Mouse (Mus musculus) gonadal fat pad, adult 2 months (tissue): ENCODE measurements around the gene Btbd19. TPM values are rescaled to one million over a fixed set of nuclear protein-coding genes. Genes with fewer than 3 reads are reported as not detected.

Experiments used
- DNase-seq: peaks from one replicate; pipeline ENCODE4 v3.0.0-alpha.2; 2012; ENCODE audit warnings: low read depth
- polyA plus RNA-seq: library from polyadenylated mRNA; depleted of rRNA; stranded (reverse); fragments of >200 nt; gene quantifications from 2 replicates; pipeline ENCODE4 v1.2.3, GENCODE M21; 2012

Btbd19 gene
- polyA plus RNA-seq, 1 experiment: 12.3 TPM

- no peak for DNase-seq
These were observed 9.9 kb downstream of the Btbd19 start for GRCm38 (mm10) chr4:117115592-117115991.

GRCm38 (mm10) chr4:117113237-117113636 is 12.3 kb downstream of the Btbd19 start:
- DNase-seq: no peak

- no peak for DNase-seq
These were observed 14.5 kb downstream of the Btbd19 start for GRCm38 (mm10) chr4:117110985-117111384.

GRCm38 (mm10) chr4:117110249-117110648 is 15.3 kb downstream of the Btbd19 start:
- DNase-seq: no peak

- DNase-seq: no peak
These were observed 16.2 kb downstream of the Btbd19 start for GRCm38 (mm10) chr4:117109330-117109729.

- no peak for DNase-seq
These were observed 17.0 kb downstream of the Btbd19 start for GRCm38 (mm10) chr4:117108524-117108849.

GRCm38 (mm10) chr4:117107813-117108523 is 17.6 kb downstream of the Btbd19 start:
- no peak for DNase-seq

- no peak for DNase-seq
These were observed 20.4 kb downstream of the Btbd19 start for GRCm38 (mm10) chr4:117105127-117105526.

- no peak for DNase-seq
These were observed 20.9 kb downstream of the Btbd19 start for GRCm38 (mm10) chr4:117104672-117105071.

GRCm38 (mm10) chr4:117101218-117101617 is 24.3 kb downstream of the Btbd19 start:
- DNase-seq: no peak

- DNase-seq: no peak
These were observed 25.5 kb downstream of the Btbd19 start for GRCm38 (mm10) chr4:117100036-117100435.

- DNase-seq: no peak
These were observed 26.8 kb downstream of the Btbd19 start for GRCm38 (mm10) chr4:117098764-117099036.

GRCm38 (mm10) chr4:117097969-117098763 is 27.4 kb downstream of the Btbd19 start:
- DNase-seq: no peak

GRCm38 (mm10) chr4:117096666-117097065 is 28.9 kb downstream of the Btbd19 start:
- no peak for DNase-seq

- no peak for DNase-seq
These were observed 29.7 kb downstream of the Btbd19 start, which contains the start of gene Ptch2 for GRCm38 (mm10) chr4:117095551-117096452. Ptch2 (plus strand) TSS chr4:117096075.

- DNase-seq: no peak
These were observed 30.7 kb downstream of the Btbd19 start for GRCm38 (mm10) chr4:117094626-117095361.

GRCm38 (mm10) chr4:117090586-117090985 is 34.9 kb downstream of the Btbd19 start:
- DNase-seq: no peak

- no peak for DNase-seq
These were observed 37.4 kb downstream of the Btbd19 start for GRCm38 (mm10) chr4:117087948-117088640.

- DNase-seq: no peak
These were observed 54.3 kb downstream of the Btbd19 start for GRCm38 (mm10) chr4:117071183-117071582.

- no peak for DNase-seq
These were observed 54.9 kb downstream of the Btbd19 start for GRCm38 (mm10) chr4:117070624-117071023.

- DNase-seq: no peak
These were observed 55.9 kb downstream of the Btbd19 start for GRCm38 (mm10) chr4:117069647-117070046.
